Mouse (Mus musculus) stomach, embryonic 15.5 days (tissue): ENCODE measurements at regions not wholly inside any gene's neighbourhood (a gene's known extent, or its start where the extent isn't known, plus 50 kb on each side); places are given as distances from the start of the nearest gene placed in this dataset.

Source experiments
- ATAC-seq: fragments of 200-750 bp; cut with Nextera tagmentation; 2 replicates; pipeline ENCODE4 v1.8.0; 2017; ENCODE audit warnings: low read depth, moderate number of reproducible peaks, moderate TSS enrichment; ENCODE audit not compliant: insufficient read depth, low FRiP score
- H3K27ac ChIP-seq: fragments of 300-500 bp; sonication (generic); 2 replicates; pipeline ENCODE4 v1.5.1; 2015; ENCODE audit warnings: mild to moderate bottlenecking, inconsistent platforms
- H3K27me3 ChIP-seq: fragments of 300-500 bp; sonication (generic); replicated peaks from 2 replicates; pipeline ENCODE4 v1.6.1; 2015; ENCODE audit warnings: inconsistent platforms
- H3K36me3 ChIP-seq: fragments of 300-500 bp; sonication (generic); 2 replicates; pipeline ENCODE4 v1.6.1; 2015; ENCODE audit warnings: inconsistent platforms
- H3K4me1 ChIP-seq: fragments of 300-500 bp; sonication (generic); 2 replicates; pipeline ENCODE4 v1.6.1; 2015; ENCODE audit warnings: inconsistent platforms
- H3K4me2 ChIP-seq: fragments of 300-500 bp; sonication (generic); 2 replicates; pipeline ENCODE4 v1.6.1; 2015; ENCODE audit warnings: mild to moderate bottlenecking, inconsistent platforms
- H3K4me3 ChIP-seq: fragments of 300-500 bp; sonication (generic); replicated peaks from 2 replicates; pipeline ENCODE4 v1.5.1; 2015; ENCODE audit warnings: inconsistent platforms
- H3K9ac ChIP-seq: fragments of 300-500 bp; sonication (generic); 2 replicates; pipeline ENCODE4 v1.6.1; 2015; ENCODE audit warnings: inconsistent platforms
- H3K9me3 ChIP-seq: fragments of 300-500 bp; sonication (generic); 2 replicates; pipeline ENCODE4 v1.6.1; 2016; ENCODE audit warnings: inconsistent platforms
- WGBS: fragments of 180-500 bp; shearing (Covaris S2); methylation state at CpG from one replicate; pipeline ENCODE4 v1.1.7; 2015; 5-methylcytosine and 5-hydroxymethylcytosine counted together

GRCm38 (mm10) chr7:72027006-72027405 lies 279.4 kb downstream of the Mctp2 start:
- ATAC-seq: no peak
- Histone ChIP-seq H3K9ac (no peak overlapping the region), H3K27me3 (no peaks in the 10 kb centered on the region), H3K4me2 (no peak overlapping the region), H3K4me1 (no peaks in the 10 kb centered on the region), H3K9me3 (no peaks in the 10 kb centered on the region), H3K4me3 (no peak overlapping the region), H3K36me3 (no peaks in the 10 kb centered on the region), H3K27ac (no peak overlapping the region)
- WGBS: 84% methylated on average over 6 of the region's 6 CpGs

- no peak overlapping the region for H3K27ac ChIP-seq
- ATAC-seq: no peak
- H3K9me3 ChIP-seq: no peaks in the 10 kb centered on the region
- no peaks in the 10 kb centered on the region for H3K4me1 ChIP-seq
- 63% methylated on average over 11 of the region's 11 CpGs for WGBS
- H3K4me2 ChIP-seq: no peak overlapping the region
- no peak overlapping the region for H3K4me3 ChIP-seq
- H3K9ac ChIP-seq: no peak overlapping the region
- H3K27me3 ChIP-seq: no peaks in the 10 kb centered on the region
- no peaks in the 10 kb centered on the region for H3K36me3 ChIP-seq
These were observed 297.3 kb downstream of the Mctp2 start for GRCm38 (mm10) chr7:72009115-72009514.

GRCm38 (mm10) chr7:72004311-72004710 lies 302.1 kb downstream of the Mctp2 start:
- no peaks in the 10 kb centered on the region for H3K27me3 ChIP-seq
- no peaks in the 10 kb centered on the region for H3K9me3 ChIP-seq
- no peak overlapping the region for H3K4me2 ChIP-seq
- no peak for ATAC-seq
- no peak overlapping the region for H3K4me3 ChIP-seq
- H3K36me3 ChIP-seq: no peaks in the 10 kb centered on the region
- WGBS: 85% methylated on average over 3 of the region's 3 CpGs
- no peak overlapping the region for H3K9ac ChIP-seq
- H3K27ac ChIP-seq: no peak overlapping the region
- no peaks in the 10 kb centered on the region for H3K4me1 ChIP-seq

- no peak overlapping the region for H3K27ac ChIP-seq
- no peak overlapping the region for H3K4me2 ChIP-seq
- H3K36me3 ChIP-seq: no peaks in the 10 kb centered on the region
- no peak for ATAC-seq
- H3K4me3 ChIP-seq: no peak overlapping the region
- H3K9me3 ChIP-seq: no peaks in the 10 kb centered on the region
- 69% methylated on average over 3 of the region's 3 CpGs for WGBS
- H3K4me1 ChIP-seq: no peaks in the 10 kb centered on the region
- H3K27me3 ChIP-seq: no peaks in the 10 kb centered on the region
- no peak overlapping the region for H3K9ac ChIP-seq
These were observed 313.9 kb downstream of the Mctp2 start for GRCm38 (mm10) chr7:71992526-71992925.

GRCm38 (mm10) chr7:71991835-71992234 lies 314.6 kb downstream of the Mctp2 start:
- no peaks in the 10 kb centered on the region for H3K9me3 ChIP-seq
- H3K4me3 ChIP-seq: no peak overlapping the region
- 57% methylated on average over 3 of the region's 3 CpGs for WGBS
- no peak overlapping the region for H3K9ac ChIP-seq
- no peak for ATAC-seq
- H3K27me3 ChIP-seq: no peaks in the 10 kb centered on the region
- no peaks in the 10 kb centered on the region for H3K4me1 ChIP-seq
- no peaks in the 10 kb centered on the region for H3K36me3 ChIP-seq
- no peak overlapping the region for H3K27ac ChIP-seq
- no peak overlapping the region for H3K4me2 ChIP-seq

- H3K27me3 ChIP-seq: no peaks in the 10 kb centered on the region
- no peak overlapping the region for H3K4me3 ChIP-seq
- no peak overlapping the region for H3K27ac ChIP-seq
- no peaks in the 10 kb centered on the region for H3K9me3 ChIP-seq
- ATAC-seq: no peak
- H3K4me1 ChIP-seq: no peaks in the 10 kb centered on the region
- WGBS: 81% methylated on average over 4 of the region's 4 CpGs
- no peak overlapping the region for H3K9ac ChIP-seq
- H3K36me3 ChIP-seq: no peaks in the 10 kb centered on the region
- no peak overlapping the region for H3K4me2 ChIP-seq
These were observed 315.2 kb downstream of the Mctp2 start for GRCm38 (mm10) chr7:71991206-71991605.

- Histone ChIP-seq H3K27ac (no peak overlapping the region), H3K4me1 (no peaks in the 10 kb centered on the region), H3K4me2 (no peak overlapping the region), H3K4me3 (no peak overlapping the region), H3K9ac (no peak overlapping the region), H3K27me3 (no peaks in the 10 kb centered on the region), H3K36me3 (no peaks in the 10 kb centered on the region), H3K9me3 (no peaks in the 10 kb centered on the region)
- 60% methylated on average over 4 of the region's 4 CpGs for WGBS
- no peak for ATAC-seq
These were observed 340.4 kb downstream of the Mctp2 start for GRCm38 (mm10) chr7:71966015-71966414.

- H3K27ac ChIP-seq: no peak overlapping the region
- no peak overlapping the region for H3K4me2 ChIP-seq
- H3K27me3 ChIP-seq: no peaks in the 10 kb centered on the region
- no peaks in the 10 kb centered on the region for H3K9me3 ChIP-seq
- no peak overlapping the region for H3K4me3 ChIP-seq
- ATAC-seq: no peak
- WGBS: 62% methylated on average over 4 of the region's 4 CpGs
- no peaks in the 10 kb centered on the region for H3K36me3 ChIP-seq
- no peak overlapping the region for H3K9ac ChIP-seq
- no peaks in the 10 kb centered on the region for H3K4me1 ChIP-seq
These were observed 343.0 kb downstream of the Mctp2 start for GRCm38 (mm10) chr7:71963456-71963855.

- H3K9me3 ChIP-seq: no peaks in the 10 kb centered on the region
- H3K4me3 ChIP-seq: no peak overlapping the region
- 86% methylated on average over 3 of the region's 3 CpGs for WGBS
- ATAC-seq: no peak
- no peak overlapping the region for H3K9ac ChIP-seq
- H3K4me1 ChIP-seq: no peaks in the 10 kb centered on the region
- no peak overlapping the region for H3K4me2 ChIP-seq
- no peaks in the 10 kb centered on the region for H3K36me3 ChIP-seq
- no peaks in the 10 kb centered on the region for H3K27me3 ChIP-seq
- H3K27ac ChIP-seq: no peak overlapping the region
These were observed 343.6 kb downstream of the Mctp2 start for GRCm38 (mm10) chr7:71962851-71963250.

GRCm38 (mm10) chr7:71960453-71961230 lies 345.8 kb downstream of the Mctp2 start:
- no peaks in the 10 kb centered on the region for H3K4me1 ChIP-seq
- no peak overlapping the region for H3K9ac ChIP-seq
- ATAC-seq: peak; percentile 58
- 4% methylated on average over 11 of the region's 11 CpGs for WGBS
- peak overlapping the region; percentile 16; the same call in 1 of the 2 replicates for H3K27ac ChIP-seq
- peak overlapping the region; percentile 13; the same call in 1 of the 2 replicates for H3K4me3 ChIP-seq
- no peaks in the 10 kb centered on the region for H3K9me3 ChIP-seq
- H3K36me3 ChIP-seq: no peaks in the 10 kb centered on the region
- H3K27me3 ChIP-seq: no peaks in the 10 kb centered on the region
- peak overlapping the region; percentile 48 for H3K4me2 ChIP-seq

- no peak for ATAC-seq
- Histone ChIP-seq H3K36me3 (no peaks in the 10 kb centered on the region), H3K4me1 (no peaks in the 10 kb centered on the region; the same call in 1 of the 2 replicates), H3K4me2 (no peak overlapping the region), H3K27ac (no peak overlapping the region), H3K4me3 (no peak overlapping the region), H3K9me3 (no peaks in the 10 kb centered on the region), H3K27me3 (no peaks in the 10 kb centered on the region), H3K9ac (no peak overlapping the region)
- whole genome bisulfite sequencing: 74% methylated on average over 6 of the region's 6 CpGs
These were observed 359.9 kb downstream of the Mctp2 start for GRCm38 (mm10) chr7:71946548-71946947.

- Histone ChIP-seq H3K27ac (no peak overlapping the region), H3K9ac (no peak overlapping the region), H3K36me3 (no peaks in the 10 kb centered on the region), H3K27me3 (no peaks in the 10 kb centered on the region), H3K9me3 (no peaks in the 10 kb centered on the region), H3K4me3 (no peak overlapping the region), H3K4me1 (no peaks in the 10 kb centered on the region; the same call in 1 of the 2 replicates), H3K4me2 (no peak overlapping the region)
- ATAC-seq: no peak
- 50% methylated on average over 16 of the region's 16 CpGs for whole genome bisulfite sequencing
These were observed 363.0 kb downstream of the Mctp2 start for GRCm38 (mm10) chr7:71943078-71944042.
